Mouse (Mus musculus): ENCODE measurements around the gene Lbp.

The Lbp gene

DNA sequence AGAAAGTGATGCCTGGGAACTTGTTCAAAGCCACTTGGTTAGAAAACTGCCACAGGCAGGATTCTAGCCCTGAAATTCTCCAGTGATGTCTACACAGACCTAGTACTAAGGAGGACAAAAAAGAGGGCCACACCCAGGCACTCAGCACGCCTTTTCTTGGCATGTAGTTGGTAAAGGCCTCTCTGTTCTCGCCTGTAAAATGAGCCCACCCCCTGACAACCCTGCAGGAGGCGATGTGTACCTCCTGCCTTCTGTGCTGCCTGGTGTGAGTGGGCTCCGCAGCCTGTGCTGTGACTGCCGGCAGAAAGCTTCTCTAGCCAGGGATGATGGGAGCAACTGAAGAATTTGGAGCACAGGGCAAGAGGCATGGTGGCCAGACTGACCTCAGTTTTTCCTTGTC lies 2.0 kb downstream of the Lbp start:
- DNase-seq (ENCODE audit: low read depth, low spot score), result no peak

DNA sequence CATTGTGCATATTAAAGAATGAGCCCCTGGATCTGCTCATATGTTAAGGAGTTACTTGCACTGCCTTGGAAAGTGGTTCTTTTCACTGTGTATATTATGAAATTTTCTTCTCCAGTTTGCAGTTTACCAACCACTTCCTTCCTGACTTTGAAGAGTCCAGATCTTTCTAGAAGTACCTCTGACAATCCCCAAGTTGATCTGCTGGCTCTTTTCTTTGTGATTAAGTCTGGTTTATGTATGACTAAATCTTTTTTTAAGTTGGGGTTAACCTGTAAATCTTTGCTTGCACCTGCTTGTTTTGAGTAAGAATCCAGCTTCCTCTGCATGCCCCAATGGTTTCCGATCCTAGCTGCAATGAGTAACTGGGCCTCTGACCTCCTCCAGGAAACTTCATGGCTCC lies 6.8 kb downstream of the Lbp start:
- no peak for DNase-seq (ENCODE audit: low read depth, low spot score)

DNA sequence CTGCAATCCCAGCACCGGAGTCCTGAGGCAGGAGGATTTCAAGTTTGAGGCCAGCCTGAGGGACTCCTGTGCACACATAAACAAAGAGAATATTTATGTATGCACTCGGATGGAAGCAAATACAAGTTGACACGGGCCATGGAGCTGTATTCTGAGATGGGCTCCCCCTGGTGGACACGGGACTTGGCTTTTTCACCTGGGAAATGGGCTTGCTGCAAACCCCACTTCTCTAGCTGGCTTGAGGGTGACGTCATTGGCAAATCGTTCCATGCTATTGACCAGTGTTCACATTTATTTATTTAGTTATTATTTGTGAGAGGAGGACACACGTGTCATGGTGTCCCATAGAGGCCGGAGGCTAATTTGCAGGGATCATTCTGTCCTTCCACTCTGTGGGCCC lies 10.1 kb downstream of the Lbp start:
- peak; percentile 80 for DNase-seq (ENCODE audit: low read depth, low spot score)

DNA sequence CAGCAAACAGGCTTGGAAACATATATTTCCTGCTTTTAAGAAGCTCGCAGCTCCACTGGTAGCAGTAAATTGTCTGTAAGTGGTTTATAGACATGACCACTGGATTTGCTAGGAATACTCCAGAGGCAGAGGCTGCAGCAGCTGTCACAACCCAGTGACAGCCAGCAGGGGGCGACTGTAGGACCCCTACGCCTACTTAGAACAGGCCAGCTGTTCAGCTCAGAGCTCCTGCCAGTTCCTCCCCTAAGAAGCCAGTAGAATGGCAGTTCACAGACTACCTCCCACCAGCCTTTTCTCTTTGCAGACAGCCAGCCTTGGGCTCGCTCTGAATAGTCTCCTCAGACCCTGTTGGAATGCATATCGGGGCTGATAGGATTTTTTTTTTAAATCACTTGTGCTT lies 10.7 kb downstream of the Lbp start:
- DNase-seq (ENCODE audit: low read depth, low spot score), result peak; percentile 84

DNA sequence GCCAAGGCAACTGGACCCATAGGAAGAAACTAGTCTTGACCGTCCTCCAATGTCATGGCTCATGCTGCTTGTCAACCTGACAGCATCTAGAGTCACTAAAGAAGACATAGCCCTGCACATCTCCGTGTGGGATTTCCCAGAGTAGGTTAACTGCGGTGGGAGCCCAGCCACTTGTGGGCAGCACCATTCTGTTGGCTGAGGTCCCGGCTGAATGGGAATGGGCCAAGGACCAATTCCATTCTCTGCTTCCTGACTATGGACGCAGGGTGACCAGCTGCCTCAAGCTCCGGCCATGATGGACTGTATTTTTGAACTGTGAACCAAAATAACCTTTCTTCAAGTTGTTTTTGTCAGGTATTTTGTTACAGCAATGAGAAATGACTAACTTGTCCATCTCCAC lies 15.3 kb downstream of the Lbp start:
- no peak for DNase-seq (ENCODE audit: low read depth, low spot score)

DNA sequence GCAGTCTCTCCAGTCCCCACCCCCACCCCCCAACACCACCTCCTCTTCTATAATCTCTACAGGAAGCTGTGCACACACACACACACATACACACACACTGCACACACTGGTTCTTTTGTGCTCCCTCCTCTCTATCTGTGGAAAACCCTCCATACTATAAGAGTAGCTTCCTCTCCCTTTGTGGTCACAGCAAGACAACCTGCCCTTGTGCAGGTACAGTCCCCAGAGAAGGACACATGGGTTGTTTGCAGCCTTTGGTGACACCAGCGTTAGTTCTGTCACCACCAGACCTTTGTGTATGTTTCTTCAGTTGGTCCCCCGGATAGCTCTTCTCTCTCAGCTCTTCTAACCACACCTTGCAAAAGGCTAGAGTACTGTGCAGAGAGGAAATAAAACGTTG lies 16.6 kb downstream of the Lbp start:
- DNase-seq (ENCODE audit: low read depth, low spot score), result no peak

DNA sequence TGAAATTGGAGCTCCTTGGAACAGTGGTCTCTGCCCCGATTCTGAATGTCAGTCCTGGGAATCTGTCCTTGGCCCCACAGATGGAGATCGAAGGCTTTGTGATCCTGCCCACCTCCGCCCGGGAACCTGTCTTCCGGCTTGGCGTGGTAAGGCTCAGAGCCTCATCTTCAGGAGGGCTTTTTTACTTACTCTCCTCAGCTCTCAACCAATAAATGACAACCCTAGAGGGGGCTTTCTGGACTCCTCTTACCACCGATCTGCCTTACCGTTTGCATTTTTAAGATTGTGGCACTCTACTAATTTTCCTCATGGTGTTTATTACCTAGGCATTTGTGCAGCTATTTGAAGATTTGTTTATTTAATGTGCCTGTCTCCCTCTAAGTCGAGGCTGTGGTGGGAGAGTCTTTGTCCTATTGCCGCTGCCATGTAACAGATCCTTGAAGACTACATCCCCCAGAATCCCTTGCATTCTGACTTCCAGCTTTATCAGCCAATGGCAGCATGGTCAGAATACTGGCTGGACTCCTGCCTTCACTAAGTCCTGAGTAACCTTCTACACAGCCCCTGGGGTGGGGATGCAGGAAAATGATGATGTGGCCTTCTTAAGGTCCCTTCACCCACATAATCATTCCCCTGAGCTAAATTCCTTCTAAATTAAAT lies 18.4 kb downstream of the Lbp start:
- no peak for DNase-seq (ENCODE audit: low read depth, low spot score)

DNA sequence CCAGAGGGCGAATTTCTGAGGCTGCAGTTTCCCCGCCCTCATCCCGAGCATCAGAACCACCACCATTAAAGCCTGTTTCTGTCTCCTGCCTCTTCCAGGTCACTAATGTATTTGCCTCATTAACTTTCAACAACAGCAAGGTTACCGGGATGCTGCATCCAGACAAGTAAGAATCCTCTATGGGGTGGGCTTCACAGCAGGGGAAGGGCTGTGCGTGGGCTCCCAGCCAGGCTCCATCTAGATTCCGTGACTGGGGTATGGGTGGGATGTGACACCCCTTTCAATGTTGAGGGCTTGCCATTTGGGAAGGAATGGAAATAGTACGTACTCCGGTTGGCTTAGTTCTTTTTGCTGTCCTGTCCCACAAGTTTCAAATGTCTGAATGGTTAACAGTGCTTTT lies 19.3 kb downstream of the Lbp start:
- DNase-seq (ENCODE audit: low read depth, low spot score), result no peak

DNA sequence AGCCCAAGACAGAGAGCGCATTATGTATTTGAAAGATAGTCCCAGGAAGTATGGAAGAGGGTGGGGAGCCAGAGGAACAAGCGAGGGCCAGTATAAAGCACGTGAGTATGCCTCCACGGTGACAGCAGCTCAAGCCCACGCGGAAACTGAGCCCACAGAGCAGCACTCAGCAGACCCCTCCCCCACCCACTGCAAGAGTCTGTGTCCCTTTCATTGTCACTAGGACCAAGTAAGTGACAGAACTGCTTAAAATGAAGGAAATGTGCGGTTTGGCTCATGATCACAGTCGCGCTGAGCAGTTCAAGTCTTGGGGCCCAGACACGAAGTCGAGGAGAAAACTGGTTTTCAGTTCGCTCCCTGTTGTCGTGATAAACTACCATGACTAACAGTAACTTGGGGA lies 28.1 kb downstream of the Lbp start:
- no peak for DNase-seq (ENCODE audit: low read depth, low spot score)

DNA sequence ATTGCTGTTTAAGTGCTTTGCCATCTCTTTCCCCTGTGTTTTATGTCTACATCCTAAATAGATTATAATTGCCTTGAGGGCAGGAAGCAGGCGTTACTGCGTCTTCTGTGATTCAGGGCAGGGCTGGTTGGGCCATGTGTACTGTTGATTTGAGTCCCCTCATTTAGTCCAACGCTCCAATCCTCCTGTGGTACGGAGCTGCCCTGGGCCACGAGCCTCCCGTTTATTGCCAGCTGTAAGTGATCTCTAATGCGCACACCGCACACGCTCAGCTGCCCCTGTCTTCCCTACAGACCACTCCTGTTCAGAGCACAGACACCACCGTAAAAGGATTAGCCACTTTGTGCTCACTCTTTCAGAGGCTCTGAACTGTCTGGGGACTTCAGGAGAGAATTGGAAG lies 31.4 kb downstream of the Lbp start:
- DNase-seq (ENCODE audit: low read depth, low spot score), result no peak

DNA sequence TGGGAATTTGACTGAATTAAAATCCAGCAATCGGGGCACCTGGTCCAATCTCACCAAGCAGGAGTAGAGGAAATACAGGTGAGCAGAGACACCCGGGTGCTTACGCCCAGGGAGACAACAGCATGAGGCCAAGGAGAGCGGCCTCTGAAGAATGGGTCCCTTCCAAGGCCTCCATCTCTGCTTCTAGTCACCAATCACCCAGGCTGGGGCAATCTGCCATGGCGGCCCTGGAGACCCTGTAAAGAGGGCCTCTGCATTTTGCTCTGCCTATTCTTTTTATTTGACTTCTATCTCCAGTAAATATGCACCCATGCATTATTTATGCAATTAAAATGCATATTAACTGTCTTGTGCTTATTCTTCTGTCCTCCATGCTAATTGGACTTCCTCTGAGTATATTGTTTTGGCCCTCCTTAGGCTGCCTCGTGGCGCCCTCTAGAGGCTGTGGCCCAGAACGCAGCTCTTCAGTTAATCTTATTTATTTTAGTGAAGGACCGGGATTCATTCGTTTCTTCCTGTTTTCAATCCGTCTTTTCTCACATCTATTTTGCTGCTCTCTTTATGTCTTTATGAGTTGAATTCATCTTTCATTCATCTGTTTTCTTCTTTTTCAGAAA lies 33.8 kb downstream of the Lbp start:
- DNase-seq (ENCODE audit: low read depth, low spot score), result peak; percentile 66

DNA sequence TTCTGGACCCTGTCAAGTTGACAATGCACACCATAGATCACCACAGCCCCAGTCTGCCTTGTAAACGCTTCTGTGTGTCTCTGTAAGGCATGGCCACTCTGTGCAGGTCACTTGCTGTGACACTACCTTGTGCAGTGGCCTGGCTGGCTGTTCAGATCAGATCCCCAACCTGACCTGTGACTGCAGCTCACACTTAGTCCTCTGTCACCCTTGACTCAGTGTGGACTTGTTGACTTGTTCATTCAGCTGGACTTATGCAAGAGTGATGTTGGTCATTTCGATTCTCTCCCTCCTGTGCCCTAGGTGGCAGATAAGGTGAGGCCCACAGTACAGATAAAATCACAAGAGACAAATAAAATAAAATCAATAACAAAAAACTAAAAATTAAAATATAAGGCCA lies 35.0 kb downstream of the Lbp start:
- DNase-seq (ENCODE audit: low read depth, low spot score), result no peak

DNA sequence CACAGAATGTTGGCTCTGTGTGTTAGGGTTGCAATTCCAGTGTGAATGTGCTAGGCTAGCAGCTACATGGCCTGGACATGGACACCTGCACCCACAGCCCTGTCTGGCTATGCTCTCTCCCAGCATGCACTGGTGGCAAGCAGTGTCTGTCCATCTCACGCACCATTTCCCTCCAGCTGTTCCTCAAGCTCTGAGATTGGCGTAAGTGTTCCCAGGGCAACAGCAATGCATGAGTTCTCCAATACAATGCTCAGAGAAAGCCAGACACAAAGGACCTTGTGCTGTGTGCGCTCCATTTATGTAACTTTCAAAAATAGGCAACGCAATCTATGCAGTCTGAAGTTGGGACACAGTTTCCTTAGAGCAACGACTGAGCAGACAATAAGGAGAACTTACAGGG lies 37.2 kb downstream of the Lbp start:
- DNase-seq (ENCODE audit: low read depth, low spot score), result peak; percentile 67

DNA sequence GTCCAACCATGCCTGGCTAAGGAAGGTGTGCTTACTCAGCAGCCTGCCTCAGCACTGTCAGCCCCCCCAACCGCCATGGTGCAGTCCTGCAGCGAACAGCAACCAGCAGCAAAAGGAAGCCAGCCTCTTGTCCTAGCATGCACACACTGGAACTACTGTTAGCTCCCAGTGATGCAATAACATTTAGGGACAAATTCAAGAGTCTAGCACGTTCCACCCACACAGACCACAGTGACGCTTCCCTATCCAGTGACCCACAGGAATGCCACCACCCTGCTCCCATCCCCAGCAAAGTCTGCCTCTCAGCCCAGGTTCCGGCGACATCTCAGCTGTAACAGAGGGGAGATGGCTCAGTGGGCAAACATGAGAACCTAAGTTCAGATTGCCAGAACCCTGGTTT lies 40.2 kb downstream of the Lbp start:
- no peak for DNase-seq (ENCODE audit: low read depth, low spot score)

DNA sequence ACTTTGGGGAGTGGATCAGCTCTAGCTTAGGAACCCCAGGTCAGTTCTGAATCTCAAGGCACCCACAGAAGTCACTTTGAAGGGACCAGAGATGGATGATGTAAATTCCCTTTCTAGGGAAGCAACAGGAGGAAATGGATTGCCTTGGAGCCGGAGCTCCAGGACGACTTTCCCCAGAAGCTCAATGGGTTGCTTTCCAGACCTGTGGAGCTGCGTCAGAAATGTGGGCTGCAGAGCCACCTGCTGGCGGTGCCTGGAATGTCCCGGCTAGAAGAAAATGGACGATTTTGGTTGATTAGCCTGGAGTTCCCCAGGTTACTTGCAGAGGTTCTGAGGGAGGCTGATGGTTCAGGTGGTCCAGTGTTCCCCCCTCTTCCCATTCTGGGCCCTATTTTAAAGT lies 41.6 kb downstream of the Lbp start:
- peak; percentile 68 for DNase-seq (ENCODE audit: low read depth, low spot score)

DNA sequence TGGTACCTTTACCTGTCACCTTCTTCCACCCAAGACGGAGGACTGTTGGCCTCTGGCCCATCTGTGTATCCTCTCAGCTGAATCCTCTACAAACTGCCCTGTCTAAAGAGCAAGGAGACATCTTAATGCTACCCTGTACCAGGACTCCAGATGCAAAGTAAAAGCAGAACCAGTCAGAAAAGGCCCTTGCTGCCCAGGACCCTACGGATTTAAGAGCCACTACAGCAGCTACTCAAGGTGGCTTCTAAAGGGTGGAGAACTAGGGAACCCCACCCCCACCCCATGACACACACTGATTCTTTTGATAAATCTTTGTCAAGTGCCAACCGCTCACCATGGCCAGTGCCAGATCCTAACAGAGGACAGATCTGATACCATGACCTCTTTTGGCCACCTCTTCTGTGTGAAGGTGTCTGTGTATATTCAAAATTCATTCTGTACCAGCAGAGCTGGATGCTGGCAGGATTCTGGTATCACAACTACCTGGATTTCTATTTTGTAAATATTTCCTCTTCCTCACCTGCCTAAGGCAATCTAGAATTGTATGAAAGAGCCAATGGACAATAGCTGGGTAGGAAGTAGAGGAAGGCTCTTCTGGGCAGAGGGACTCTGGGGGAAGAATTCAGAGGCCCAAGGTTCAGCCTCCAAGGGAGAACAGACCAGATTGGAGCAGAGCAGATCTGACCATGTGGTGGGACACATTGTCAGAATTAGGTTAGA lies 46.7 kb downstream of the Lbp start:
- DNase-seq (ENCODE audit: low read depth, low spot score), result no peak

DNA sequence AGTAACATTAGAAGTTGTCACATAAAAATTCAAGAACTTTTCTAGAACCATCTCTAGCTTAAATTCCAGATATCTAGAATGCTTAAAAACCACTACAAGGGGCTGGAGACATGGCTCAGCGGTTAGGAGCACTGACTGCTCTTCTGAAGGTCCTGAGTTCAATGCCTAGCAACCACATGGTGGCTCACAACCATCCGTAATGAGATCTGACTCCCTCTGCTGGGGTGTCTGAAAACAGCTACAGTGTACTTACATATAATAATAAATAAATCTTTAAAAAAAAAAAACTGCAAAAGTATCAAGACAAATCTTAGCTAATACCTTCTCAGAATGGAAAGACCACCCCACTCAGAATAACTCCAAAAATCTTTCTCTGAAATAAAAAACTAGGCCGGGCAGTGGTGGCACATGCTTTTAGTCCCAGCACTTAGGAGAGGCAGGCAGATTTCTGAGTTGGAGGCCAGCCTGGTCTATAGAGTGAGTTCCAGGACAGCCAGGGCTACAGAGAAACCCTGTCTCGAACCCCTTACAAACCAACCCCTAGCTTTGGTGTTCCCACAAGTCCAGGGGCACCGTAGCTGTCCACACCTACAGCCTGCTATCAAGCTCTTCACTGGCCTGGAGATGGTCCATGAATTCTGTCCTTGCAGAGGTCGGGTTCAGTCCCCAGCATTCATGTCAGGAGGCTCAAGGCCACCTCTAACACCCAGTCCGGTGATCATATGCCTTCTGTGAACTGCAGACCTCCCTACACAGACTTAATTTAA lies 48.2 kb downstream of the Lbp start:
- no peak for DNase-seq (ENCODE audit: low read depth, low spot score)

DNA sequence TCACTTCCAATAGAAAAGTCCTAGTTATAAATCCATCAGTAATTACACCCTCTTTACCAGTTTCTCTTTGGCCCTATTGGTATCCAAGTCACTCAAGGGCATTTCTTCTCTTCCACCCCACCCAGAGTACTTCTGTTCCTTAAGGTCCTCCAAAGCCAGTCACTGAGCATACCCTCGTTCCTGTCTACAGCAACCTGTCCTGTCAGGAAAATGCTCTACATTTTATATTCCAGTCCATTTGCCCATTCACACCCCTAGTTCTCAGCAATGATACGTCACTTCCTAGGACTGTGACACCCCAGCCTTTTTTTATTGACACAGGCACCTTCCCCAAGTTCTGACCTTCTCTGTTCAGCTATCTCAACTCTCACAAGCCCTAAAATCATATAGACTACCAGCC lies 48.9 kb downstream of the Lbp start:
- no peak for DNase-seq (ENCODE audit: low read depth, low spot score)

DNA sequence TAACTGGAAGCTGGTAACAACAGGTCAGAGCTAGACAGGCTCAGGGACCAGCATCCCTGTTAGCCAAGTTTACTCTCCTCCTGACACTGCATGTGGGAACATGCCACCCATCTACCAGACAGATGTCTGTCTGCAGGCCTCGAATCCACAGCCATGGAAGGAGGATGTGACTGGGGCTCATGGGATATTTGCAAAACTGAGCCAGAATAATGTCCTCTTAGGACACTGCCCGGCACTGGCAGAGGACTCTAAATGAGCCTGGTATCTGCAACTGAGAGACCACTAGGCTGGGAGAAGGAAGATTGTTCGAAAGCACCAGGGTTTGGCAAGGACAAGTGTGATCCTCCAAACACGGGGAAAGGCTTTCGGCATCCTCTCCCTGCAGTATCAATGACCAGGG lies 49.8 kb downstream of the Lbp start:
- no peak for DNase-seq (ENCODE audit: low read depth, low spot score)

DNA sequence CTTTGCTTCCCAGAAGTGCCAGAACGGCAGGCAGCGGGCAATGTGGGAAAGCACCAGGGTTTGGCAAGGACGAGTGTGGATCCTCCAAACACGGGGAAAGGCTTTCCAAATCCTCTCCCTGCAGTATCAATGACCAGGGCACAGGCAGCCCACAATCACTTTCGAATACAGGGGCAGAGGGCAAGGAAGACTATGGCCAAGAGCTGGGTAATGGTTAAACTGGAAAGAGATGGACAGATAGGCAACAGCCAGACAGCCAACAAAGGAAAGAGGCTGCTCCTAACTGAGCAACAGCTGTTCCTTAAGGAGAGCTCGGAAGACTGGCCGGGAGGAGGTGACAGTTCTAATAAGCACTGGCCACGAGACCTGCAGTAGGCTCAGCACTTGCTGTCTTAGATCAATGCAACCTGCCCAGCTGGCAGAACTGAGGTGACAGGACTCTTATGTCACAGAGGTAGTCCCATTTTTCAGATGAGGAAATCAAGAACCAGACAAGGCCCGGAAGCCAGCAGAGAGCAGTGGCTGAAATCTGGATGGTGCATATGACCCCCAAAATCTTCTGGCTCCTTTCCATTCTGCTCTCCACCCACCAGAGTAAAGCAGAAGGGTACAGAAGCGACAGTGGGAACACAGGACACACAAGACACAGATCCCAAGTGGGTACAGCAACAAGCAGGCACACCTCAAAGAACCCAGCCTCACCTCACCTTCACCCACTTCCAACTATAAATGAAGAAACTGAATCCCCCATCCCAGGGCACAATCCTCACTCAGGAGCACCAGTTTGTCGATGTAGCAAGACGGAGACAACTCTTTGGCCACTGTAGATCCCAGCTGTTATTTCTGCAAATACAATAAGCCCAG lies 53.7 kb downstream of the Lbp start:
- DNase-seq (ENCODE audit: low read depth, low spot score), result no peak

DNA sequence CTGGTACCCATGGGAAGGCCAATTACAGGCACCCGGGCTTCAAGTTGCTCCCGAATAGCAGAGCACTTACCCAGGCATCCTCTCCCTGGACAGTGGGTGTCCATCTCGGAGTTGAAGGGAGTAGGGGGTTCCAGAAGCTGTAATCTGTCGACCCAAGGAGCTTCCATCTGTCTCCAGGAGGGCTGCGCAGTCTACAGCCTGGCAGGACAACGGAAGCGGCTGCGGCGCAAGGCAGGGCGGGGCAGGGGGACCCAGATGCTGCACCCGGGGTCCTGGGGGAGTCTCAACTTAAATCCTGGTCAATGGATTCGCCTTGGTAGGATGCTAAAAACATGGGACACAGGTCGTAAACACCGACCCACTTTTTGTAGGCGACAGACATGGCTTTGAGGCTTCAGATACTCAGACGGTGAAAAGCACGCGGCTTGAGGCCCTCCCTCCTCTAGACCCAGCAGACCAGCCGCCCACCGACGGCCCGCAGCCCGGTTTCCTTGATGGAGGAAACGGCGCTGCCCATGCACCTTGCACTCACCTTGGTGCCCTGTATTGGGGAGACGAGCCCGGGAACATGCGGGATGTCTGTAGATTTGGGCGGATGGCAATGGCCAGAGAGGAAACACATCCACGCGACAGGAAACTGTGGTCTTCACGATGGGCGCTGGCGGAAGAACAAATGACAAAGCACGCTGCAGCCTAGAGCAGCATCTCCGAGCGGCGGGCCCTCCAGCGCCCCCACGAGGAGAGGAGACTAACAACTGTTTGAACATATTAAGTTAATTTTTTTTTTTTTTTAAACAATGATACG lies 54.8 kb downstream of the Lbp start:
- DNase-seq (ENCODE audit: low read depth, low spot score), result peak; percentile 94
